Mouse (Mus musculus) limb, embryonic 13.5 days (tissue): ENCODE results near the gene Rabl6. TPM values are rescaled to one million over a fixed set of nuclear protein-coding genes. Genes with fewer than 3 reads are reported as not detected.
A peak's percentile ranks its signal among the peaks of the same experiment; 100 is the strongest.
"Not testable (repeated sequence)": the region's sequence is repeated elsewhere in the genome, so short reads cannot be mapped to it uniquely, and the experiment has no call there.

Experiments
- ATAC-seq: fragments of 200-750 bp; cut with Nextera tagmentation; 2 replicates; pipeline ENCODE4 v1.8.0; 2017; ENCODE audit warnings: low read depth, moderate number of reproducible peaks, moderate TSS enrichment; ENCODE audit not compliant: low FRiP score
- H3K27ac ChIP-seq: fragments of 300-500 bp; sonication (generic); 2 replicates; pipeline ENCODE4 v1.5.1; 2015; ENCODE audit warnings: inconsistent platforms, mild to moderate bottlenecking, moderate library complexity
- H3K27me3 ChIP-seq: fragments of 300-500 bp; sonication (generic); 2 replicates; pipeline ENCODE4 v1.6.1; 2015; ENCODE audit warnings: mild to moderate bottlenecking, inconsistent platforms
- H3K36me3 ChIP-seq: fragments of 300-500 bp; sonication (generic); 2 replicates; pipeline ENCODE4 v1.6.1; 2015; ENCODE audit warnings: inconsistent platforms, mild to moderate bottlenecking, moderate library complexity
- H3K4me1 ChIP-seq: fragments of 300-500 bp; sonication (generic); 2 replicates; pipeline ENCODE4 v1.6.1; 2015; ENCODE audit warnings: inconsistent platforms
- H3K4me2 ChIP-seq: fragments of 300-500 bp; sonication (generic); replicated peaks from 2 replicates; pipeline ENCODE4 v1.6.1; 2015; ENCODE audit warnings: inconsistent platforms, mild to moderate bottlenecking, moderate library complexity
- H3K4me3 ChIP-seq: fragments of 300-500 bp; sonication (generic); 2 replicates; pipeline ENCODE4 v1.5.1; 2015; ENCODE audit warnings: moderate library complexity, mild to moderate bottlenecking, inconsistent platforms
- H3K9ac ChIP-seq: fragments of 300-500 bp; sonication (generic); 2 replicates; pipeline ENCODE4 v1.6.1; 2015; ENCODE audit warnings: mild to moderate bottlenecking, inconsistent platforms
- H3K9me3 ChIP-seq: fragments of 300-500 bp; sonication (generic); 2 replicates; pipeline ENCODE4 v1.6.1; 2016; ENCODE audit warnings: inconsistent platforms
- WGBS: fragments of 180-500 bp; shearing (Covaris S2); methylation state at CpG from one replicate; pipeline ENCODE4 v1.1.7; 2015; 5-methylcytosine and 5-hydroxymethylcytosine counted together
- polyA plus RNA-seq: library from polyadenylated mRNA; unstranded; fragments of >200 nt; fragmentation: Nextera tagmentation; extraction: Ambion mirVana; gene quantifications from 2 replicates; pipeline ENCODE4 v1.2.1, GENCODE M21; 2015

Rabl6 gene
- polyA plus RNA-seq, 1 experiment from 2014 or later: 76.9 TPM

GRCm38 (mm10) chr2:25571221-25571620, 37.1 kb downstream of the Rabl6 start:
- Histone ChIP-seq H3K27ac (no peak overlapping the region), H3K36me3 (peaks cover 71% of the 10 kb centered on the region), H3K9ac (no peak overlapping the region; the same call in 1 of the 2 replicates), H3K27me3 (peaks cover 4% of the 10 kb centered on the region), H3K4me2 (no peak overlapping the region), H3K4me1 (peaks cover 25% of the 10 kb centered on the region), H3K9me3 (no peaks in the 10 kb centered on the region), H3K4me3 (no peak overlapping the region)
- no peak for ATAC-seq
- 89% methylated on average over 4 of the region's 4 CpGs for WGBS

- H3K4me3 ChIP-seq: no peak overlapping the region
- H3K4me2 ChIP-seq: no peak overlapping the region
- no peaks in the 10 kb centered on the region for H3K27me3 ChIP-seq
- H3K9me3 ChIP-seq: no peaks in the 10 kb centered on the region
- peaks cover 16% of the 10 kb centered on the region for H3K4me1 ChIP-seq
- no peak overlapping the region for H3K27ac ChIP-seq
- no peak for ATAC-seq
- no peak overlapping the region for H3K9ac ChIP-seq
- WGBS: 94% methylated on average over 3 of the region's 3 CpGs
- H3K36me3 ChIP-seq: peaks cover 90% of the 10 kb centered on the region
These were observed 39.0 kb downstream of the Rabl6 start for GRCm38 (mm10) chr2:25569323-25569722.

GRCm38 (mm10) chr2:25568473-25569019, 39.8 kb downstream of the Rabl6 start:
- 93% methylated on average over 6 of the region's 6 CpGs for WGBS
- H3K27me3 ChIP-seq: no peaks in the 10 kb centered on the region
- H3K9ac ChIP-seq: no peak overlapping the region
- peaks cover 9% of the 10 kb centered on the region for H3K4me1 ChIP-seq
- no peak overlapping the region for H3K4me2 ChIP-seq
- H3K9me3 ChIP-seq: no peaks in the 10 kb centered on the region
- no peak overlapping the region for H3K27ac ChIP-seq
- H3K4me3 ChIP-seq: no peak overlapping the region
- no peak for ATAC-seq
- peaks cover 97% of the 10 kb centered on the region for H3K36me3 ChIP-seq

GRCm38 (mm10) chr2:25566558-25566957, 41.8 kb downstream of the Rabl6 start:
- no peaks in the 10 kb centered on the region for H3K9me3 ChIP-seq
- no peaks in the 10 kb centered on the region for H3K27me3 ChIP-seq
- WGBS: 89% methylated on average over 6 of the region's 6 CpGs
- H3K4me1 ChIP-seq: no peaks in the 10 kb centered on the region
- no peak overlapping the region for H3K4me3 ChIP-seq
- H3K27ac ChIP-seq: no peak overlapping the region
- H3K9ac ChIP-seq: no peak overlapping the region
- peaks cover 100% of the 10 kb centered on the region for H3K36me3 ChIP-seq
- no peak for ATAC-seq
- H3K4me2 ChIP-seq: no peak overlapping the region

- Histone ChIP-seq H3K9me3 (no peaks in the 10 kb centered on the region), H3K36me3 (peaks cover 100% of the 10 kb centered on the region), H3K4me1 (no peaks in the 10 kb centered on the region), H3K4me2 (no peak overlapping the region), H3K4me3 (no peak overlapping the region), H3K27ac (no peak overlapping the region), H3K9ac (no peak overlapping the region), H3K27me3 (no peaks in the 10 kb centered on the region)
- 86% methylated on average over 8 of the region's 8 CpGs for WGBS
- no peak for ATAC-seq
These were observed 42.6 kb downstream of the Rabl6 start for GRCm38 (mm10) chr2:25565741-25566140.

GRCm38 (mm10) chr2:25561946-25562345, 46.4 kb downstream of the Rabl6 start:
- no peak for ATAC-seq
- Histone ChIP-seq H3K27ac (no peak overlapping the region), H3K4me3 (no peak overlapping the region), H3K36me3 (peaks cover 72% of the 10 kb centered on the region), H3K9ac (no peak overlapping the region; the same call in 1 of the 2 replicates), H3K27me3 (no peaks in the 10 kb centered on the region), H3K9me3 (no peaks in the 10 kb centered on the region), H3K4me2 (no peak overlapping the region), H3K4me1 (peaks cover 18% of the 10 kb centered on the region)
- 82% methylated on average over 9 of the region's 9 CpGs for WGBS

- Histone ChIP-seq H3K36me3 (peaks cover 58% of the 10 kb centered on the region), H3K4me3 (no peak overlapping the region)
These were observed 47.8 kb downstream of the Rabl6 start for GRCm38 (mm10) chr2:25560551-25560950.

GRCm38 (mm10) chr2:25558774-25559173, 49.5 kb downstream of the Rabl6 start:
- H3K9me3 ChIP-seq: no peaks in the 10 kb centered on the region
- H3K36me3 ChIP-seq: peaks cover 40% of the 10 kb centered on the region
- no peak overlapping the region; the same call in 1 of the 2 replicates for H3K27ac ChIP-seq
- H3K4me2 ChIP-seq: peak overlapping the region; percentile 93
- 36% methylated on average over 6 of the region's 6 CpGs for WGBS
- peak overlapping the region; percentile 96 for H3K9ac ChIP-seq
- no peak for ATAC-seq
- peaks cover 22% of the 10 kb centered on the region for H3K4me1 ChIP-seq
- H3K27me3 ChIP-seq: no peaks in the 10 kb centered on the region
- peak overlapping the region; percentile 97 for H3K4me3 ChIP-seq

More at GRCm38 (mm10) chr2:25560551-25560950, 47.8 kb downstream of the Rabl6 start:
- Histone ChIP-seq H3K9ac (no peak overlapping the region), H3K27ac (no peak overlapping the region), H3K27me3 (no peaks in the 10 kb centered on the region), H3K4me1 (peaks cover 22% of the 10 kb centered on the region), H3K9me3 (no peaks in the 10 kb centered on the region), H3K4me2 (no peak overlapping the region)
- 85% methylated on average over 8 of the region's 8 CpGs for WGBS
- ATAC-seq: no peak

- Histone ChIP-seq H3K9me3 (no peaks in the 10 kb centered on the region), H3K27me3 (no peaks in the 10 kb centered on the region), H3K36me3 (peaks cover 32% of the 10 kb centered on the region), H3K4me3 (peak overlapping the region; percentile 97), H3K4me1 (peaks cover 22% of the 10 kb centered on the region), H3K9ac (peak overlapping the region; percentile 96), H3K27ac (peak overlapping the region; percentile 69), H3K4me2 (peak overlapping the region; percentile 93)
- peak; percentile 25; the same call in 1 of the 2 replicates for ATAC-seq
- under 1% methylated on average over 24 of the region's 24 CpGs for WGBS
These were observed 50.4 kb downstream of the Rabl6 start for GRCm38 (mm10) chr2:25557964-25558360.

GRCm38 (mm10) chr2:25557221-25557963, 50.9 kb downstream of the Rabl6 start, which contains the start of gene Edf1:
Edf1 (plus strand) TSS chr2:25557847.
- Histone ChIP-seq H3K27ac (peak within 1 kb of the TSS; percentile 69), H3K4me3 (peak within 1 kb of the TSS; percentile 97), H3K9ac (peak within 1 kb of the TSS; percentile 96), H3K4me2 (peak within 1 kb of the TSS; percentile 93), H3K9me3 (no peaks in the 10 kb centered on the region), H3K27me3 (no peaks in the 10 kb centered on the region), H3K36me3 (peaks cover 26% of the 10 kb centered on the region), H3K4me1 (peaks cover 22% of the 10 kb centered on the region)
- WGBS: under 1% methylated on average over 61 of the region's 61 CpGs
- peak; percentile 97 for ATAC-seq

- Histone ChIP-seq H3K27me3 (no peaks in the 10 kb centered on the region), H3K4me1 (peaks cover 22% of the 10 kb centered on the region), H3K36me3 (peaks cover 15% of the 10 kb centered on the region), H3K9me3 (no peaks in the 10 kb centered on the region), H3K4me2 (no peak overlapping the region), H3K4me3 (no peak overlapping the region), H3K27ac (no peak overlapping the region), H3K9ac (no peak overlapping the region)
- WGBS: 42% methylated on average over 1 of the region's 1 CpGs
- ATAC-seq: no peak
These were observed 52.0 kb downstream of the Rabl6 start for GRCm38 (mm10) chr2:25556296-25556695.

- H3K27ac ChIP-seq, H3K4me3 ChIP-seq, H3K9ac ChIP-seq, H3K4me2 ChIP-seq, ATAC-seq, H3K27me3 ChIP-seq, H3K36me3 ChIP-seq, H3K9me3 ChIP-seq: not testable (repeated sequence)
- 42% methylated on average over 2 of the region's 2 CpGs for WGBS
- H3K4me1 ChIP-seq: peaks cover 22% of the 10 kb centered on the region
These were observed 52.8 kb downstream of the Rabl6 start for GRCm38 (mm10) chr2:25555479-25555878.
